Mouse (Mus musculus) layer of hippocampus, adult 11-12 months (tissue): ENCODE measurements at regions not wholly inside any gene's neighbourhood (a gene's known extent, or its start where the extent isn't known, plus 50 kb on each side); places are given as distances from the start of the nearest gene placed in this dataset.
A peak's percentile ranks its signal among the peaks of the same experiment; 100 is the strongest.
"Not testable (repeated sequence)": the region's sequence is repeated elsewhere in the genome, so short reads cannot be mapped to it uniquely, and the experiment has no call there.

ENCODE experiments used
- DNase-seq: peaks from one replicate; pipeline ENCODE4 v3.0.0; 2022; ENCODE audit warnings: low spot score

DNA sequence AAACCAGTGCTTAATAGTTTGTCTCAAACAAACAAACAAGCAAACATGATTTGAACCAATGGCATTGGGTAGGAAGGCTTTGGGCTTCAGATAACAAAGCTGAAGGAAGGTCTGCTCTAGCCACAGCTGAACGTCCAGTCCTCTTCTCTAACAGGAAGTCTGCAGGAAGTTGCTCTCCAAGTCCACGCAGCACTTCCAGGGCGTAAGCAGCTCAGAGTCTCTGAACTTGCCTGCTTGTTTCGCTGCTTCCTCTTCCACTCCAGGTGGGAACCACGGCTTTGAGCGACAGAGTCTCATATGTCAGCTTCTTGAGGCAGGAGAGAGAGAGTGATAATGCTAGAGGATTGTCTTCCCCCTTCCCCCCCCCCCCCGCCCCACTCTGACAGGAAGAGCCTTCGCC is 123.6 kb downstream of the Tnfrsf21 start:
- no peak for DNase-seq

- DNase-seq = no peak
Measured at GRCm38 (mm10) chr17:43141740-43142139, 125.4 kb downstream of the Tnfrsf21 start.

- no peak for DNase-seq
Measured at GRCm38 (mm10) chr17:43145749-43146148, 124.4 kb upstream of the Adgrf1 start.

GRCm38 (mm10) chr17:43147935-43148334 is 122.2 kb upstream of the Adgrf1 start:
- DNase-seq = no peak

DNA sequence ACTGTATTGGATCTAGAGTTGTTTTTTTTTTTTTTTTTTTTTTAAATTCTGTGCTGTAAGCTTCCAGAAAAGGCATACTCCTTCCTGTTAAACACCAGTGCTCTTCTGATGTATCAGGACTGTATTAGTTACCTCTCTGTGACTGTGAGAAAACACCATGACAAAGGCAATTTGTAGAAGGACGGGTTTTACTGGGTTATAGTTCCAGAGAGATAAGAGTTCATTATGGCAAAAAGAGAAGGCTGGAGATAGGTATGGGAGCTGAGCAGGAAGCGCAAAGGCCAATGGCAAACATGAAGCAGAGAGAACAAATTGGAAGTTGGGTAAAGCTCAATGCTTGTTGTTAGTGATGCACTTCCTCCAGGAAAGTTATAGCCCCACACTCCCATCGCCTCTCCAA is 117.5 kb upstream of the Adgrf1 start:
- DNase-seq = no peak

GRCm38 (mm10) chr17:43155271-43155670 is 114.9 kb upstream of the Adgrf1 start:
- DNase-seq = not testable (repeated sequence)

DNA sequence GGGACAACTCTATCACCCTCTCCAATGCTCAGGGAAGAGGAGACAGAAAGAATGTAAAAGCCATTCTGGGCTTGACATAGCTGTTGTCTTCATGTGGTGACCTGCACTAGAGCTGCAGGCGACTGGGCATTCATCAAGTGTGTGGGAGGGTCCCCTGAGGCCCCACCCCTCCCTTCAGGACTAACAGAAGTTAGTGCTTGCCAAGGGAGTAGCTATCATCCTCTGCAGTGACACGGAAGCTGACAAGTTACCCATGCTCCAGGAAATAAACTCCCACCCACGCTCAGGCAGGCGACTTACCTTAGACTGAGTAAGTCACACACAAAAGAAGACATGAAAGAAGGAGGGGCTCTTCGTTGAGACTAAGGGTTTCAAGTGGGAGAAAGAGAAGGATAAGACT is 114.0 kb upstream of the Adgrf1 start:
- no peak for DNase-seq

- DNase-seq = peak; percentile 51
Measured at GRCm38 (mm10) chr17:43157781-43158501, 112.2 kb upstream of the Adgrf1 start.

DNA sequence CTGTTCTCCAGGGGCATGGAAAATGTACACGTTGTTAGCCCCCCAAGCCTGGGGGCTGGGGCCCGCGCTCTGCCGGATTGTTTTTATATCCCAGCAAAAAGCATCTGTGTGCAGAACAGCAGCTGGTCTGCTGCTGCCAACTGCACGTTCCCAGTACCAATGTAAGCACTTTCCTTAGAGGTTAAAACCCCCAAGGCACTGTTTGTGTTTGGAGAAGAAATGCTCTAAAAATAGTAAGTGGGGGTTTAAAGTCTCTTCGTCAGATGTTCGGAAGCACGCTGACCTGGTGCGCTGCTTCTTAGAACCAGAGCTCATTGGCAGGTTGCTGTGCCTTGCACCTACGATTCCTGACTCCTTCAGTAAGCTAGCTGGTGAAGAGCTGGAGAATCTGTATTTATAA is 111.4 kb upstream of the Adgrf1 start:
- DNase-seq = peak; percentile 4

- DNase-seq = not testable (repeated sequence)
Measured at GRCm38 (mm10) chr17:43161306-43161705, 108.8 kb upstream of the Adgrf1 start.

DNA sequence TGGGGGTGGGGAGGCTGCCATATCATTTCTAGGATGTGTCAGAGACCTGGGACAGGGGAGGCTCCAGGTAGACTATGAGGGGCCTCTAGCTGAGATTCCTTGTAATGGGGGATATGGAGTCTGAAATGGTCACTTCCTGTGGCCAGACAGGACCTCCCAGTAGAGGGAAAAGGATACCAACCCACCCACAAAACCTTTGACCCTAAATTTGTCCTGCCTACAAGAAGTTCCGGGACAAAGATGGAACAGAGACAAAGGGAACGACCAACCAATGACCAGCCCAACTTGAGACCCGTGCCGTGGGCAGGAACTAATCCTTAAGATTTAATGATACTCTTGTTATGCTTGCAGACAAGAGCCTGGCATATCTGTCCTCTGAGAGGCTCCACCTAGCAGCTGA is 107.0 kb upstream of the Adgrf1 start:
- DNase-seq = no peak

DNA sequence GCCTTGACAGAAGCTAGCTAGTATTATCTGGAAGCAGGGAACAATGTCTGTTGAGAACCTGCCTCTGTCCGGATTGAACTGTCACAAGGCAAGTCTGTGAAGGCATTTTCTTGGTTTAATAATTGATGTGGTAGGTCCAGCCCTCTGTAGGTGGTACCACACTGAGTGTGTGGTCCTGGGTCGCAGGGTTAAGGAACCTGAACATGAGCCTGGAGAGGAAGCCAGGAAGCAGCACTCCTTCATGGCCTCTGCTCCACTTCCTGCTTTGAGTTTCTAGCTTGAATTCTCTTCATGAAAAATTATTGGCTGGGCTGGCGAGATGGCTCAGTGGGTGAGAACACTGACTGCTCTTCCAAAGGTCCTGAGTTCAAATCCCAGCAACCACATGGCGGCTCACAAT is 104.0 kb upstream of the Adgrf1 start:
- DNase-seq = no peak

GRCm38 (mm10) chr17:43169435-43169834 is 100.7 kb upstream of the Adgrf1 start:
- DNase-seq = no peak

GRCm38 (mm10) chr17:43172657-43173165 is 97.4 kb upstream of the Adgrf1 start:
- DNase-seq = no peak

GRCm38 (mm10) chr17:43174860-43175259 is 95.3 kb upstream of the Adgrf1 start:
- DNase-seq = no peak

- DNase-seq = no peak
Measured at GRCm38 (mm10) chr17:43177244-43177643, 92.9 kb upstream of the Adgrf1 start.

- no peak for DNase-seq
Measured at GRCm38 (mm10) chr17:43190016-43190415, 80.1 kb upstream of the Adgrf1 start.

DNA sequence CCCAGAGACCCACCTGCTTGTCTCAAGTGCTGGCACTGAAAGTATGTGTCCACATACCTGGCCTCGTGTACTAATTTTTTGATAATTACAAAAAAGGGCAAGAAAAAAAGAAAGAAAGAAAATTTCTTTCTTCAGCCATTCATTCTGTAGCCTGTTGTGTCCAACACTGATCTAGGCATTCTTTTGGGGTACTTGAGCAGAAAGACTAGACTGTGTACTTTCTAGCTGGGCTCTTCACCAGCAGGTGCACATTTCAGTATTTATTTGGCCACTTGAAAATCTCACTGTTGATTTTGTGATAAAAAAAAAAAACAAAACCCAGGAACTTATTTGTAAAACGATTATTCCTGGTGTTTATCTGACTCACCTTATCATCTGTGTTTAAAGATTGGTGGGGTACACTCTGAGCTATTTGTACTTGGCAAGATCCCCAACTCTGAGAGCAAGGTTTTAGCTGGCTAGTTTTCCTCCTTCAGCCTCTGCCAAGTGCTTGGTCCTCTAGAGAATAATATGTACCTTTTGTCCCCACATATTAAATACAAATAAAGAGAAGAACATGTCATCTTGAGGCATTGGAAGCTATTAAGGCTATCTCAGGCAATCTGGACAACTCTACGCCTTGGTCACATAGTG is 79.2 kb upstream of the Adgrf1 start:
- DNase-seq = no peak

DNA sequence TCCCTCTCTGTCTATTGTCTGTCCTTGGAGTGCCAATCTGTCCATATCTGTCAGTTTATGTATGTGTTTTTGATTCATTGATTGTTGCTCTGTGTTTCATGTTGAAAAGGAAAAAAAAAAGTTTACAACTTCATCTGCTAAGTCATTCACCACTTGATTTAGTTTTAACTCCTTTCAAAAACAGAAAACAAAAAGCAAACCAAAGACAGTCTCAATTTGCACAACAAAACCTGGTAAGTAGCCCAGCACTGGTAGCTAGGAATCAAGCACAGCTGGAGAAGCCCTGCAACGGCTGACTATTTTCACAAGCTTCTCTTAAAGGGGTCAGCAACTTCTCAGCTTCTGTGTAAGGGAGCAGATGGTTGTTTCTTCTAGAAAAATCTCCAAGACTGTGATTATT is 72.9 kb upstream of the Adgrf1 start:
- DNase-seq = no peak

GRCm38 (mm10) chr17:43200832-43201231 is 69.3 kb upstream of the Adgrf1 start:
- DNase-seq = no peak

DNA sequence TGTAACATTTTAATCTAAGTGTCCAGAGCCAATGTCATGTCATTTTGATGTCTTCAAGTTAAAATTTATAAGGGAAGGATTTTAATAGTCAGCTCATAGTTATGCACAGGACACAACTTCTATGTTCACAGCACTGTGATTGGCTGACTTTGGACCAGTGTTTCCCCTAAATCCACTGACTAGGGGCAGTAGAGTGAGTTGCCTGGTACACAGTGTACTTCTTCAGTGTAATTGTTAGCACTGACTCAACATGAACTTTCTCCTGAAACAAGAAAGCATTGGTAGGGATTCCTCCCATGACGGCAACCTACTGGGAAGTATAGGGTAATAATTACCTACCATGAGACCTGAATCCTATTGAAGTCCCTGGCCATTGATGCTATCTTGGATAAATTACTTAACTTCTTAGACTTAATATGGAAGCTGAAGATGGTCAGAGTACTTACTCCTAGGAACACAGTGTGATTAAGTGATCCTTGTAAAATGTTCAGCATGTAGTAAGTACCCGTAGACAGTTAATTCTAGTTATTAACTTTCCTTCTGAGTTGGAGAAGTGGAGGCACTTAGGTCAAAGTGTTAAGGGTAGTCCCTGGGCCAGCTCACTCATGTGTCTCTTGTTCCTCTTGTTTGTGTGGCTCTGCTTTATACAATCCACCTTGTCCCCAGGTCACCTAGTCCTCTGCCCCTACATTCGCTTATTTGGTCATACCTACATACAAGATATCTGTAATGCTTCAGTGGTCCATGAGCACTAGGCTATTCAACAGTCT is 63.2 kb upstream of the Adgrf1 start:
- DNase-seq = no peak

DNA sequence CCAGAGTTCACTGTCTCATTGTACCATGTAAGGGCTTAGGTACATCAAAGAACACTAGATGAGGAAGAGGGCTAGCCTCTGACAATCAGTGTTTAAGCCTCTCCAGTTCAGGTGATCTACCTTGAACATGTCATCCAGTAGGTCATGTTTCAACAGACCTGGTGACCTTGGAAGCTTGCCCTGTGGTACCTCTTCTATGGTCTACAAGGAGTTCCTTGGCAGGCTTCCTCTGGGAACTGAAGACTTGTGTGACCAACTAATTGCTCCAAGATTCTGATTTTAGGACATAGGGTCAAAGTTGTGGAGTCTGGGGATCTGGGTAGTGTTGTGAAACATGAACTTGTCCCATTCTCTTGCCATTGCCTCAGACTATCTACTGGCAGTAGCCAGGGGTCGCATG is 60.4 kb upstream of the Adgrf1 start:
- DNase-seq = no peak

DNA sequence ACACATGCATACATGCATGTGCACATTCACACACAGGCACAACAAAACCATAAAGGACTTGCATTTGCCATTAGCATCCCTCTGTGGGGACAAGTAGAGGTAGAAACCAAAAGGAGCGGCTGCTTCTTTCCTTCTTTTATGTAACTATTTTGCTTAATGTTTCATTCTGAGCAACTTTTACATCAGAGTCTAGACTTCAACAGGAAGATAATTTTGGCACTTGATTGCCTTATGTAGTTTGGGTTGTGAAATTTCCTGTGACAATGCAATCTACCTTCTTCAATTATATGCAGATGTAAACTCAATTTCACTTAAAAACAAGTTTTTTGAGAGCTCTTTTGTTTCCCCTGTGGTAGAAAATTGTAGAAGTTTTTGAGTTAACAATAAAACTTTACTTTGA is 56.1 kb upstream of the Adgrf1 start:
- no peak for DNase-seq
